Mouse (Mus musculus) CH12.LX (cell line): ENCODE results near the gene Bcl11a. TPM values are rescaled to one million over a fixed set of nuclear protein-coding genes. Genes with fewer than 3 reads are reported as not detected.

ENCODE experiments used
- DNase-seq: peaks from one replicate; pipeline ENCODE4 v3.0.0-alpha.2; 2013; ENCODE audit errors: extremely low read depth
- H3K27ac ChIP-seq: 2 replicates; pipeline ENCODE4 v1.5.1; 2012; ENCODE audit warnings: low read depth, mild to moderate bottlenecking, control low read depth, moderate library complexity; ENCODE audit not compliant: insufficient read depth
- H3K27me3 ChIP-seq: replicated peaks from 2 replicates; pipeline ENCODE3; 2012; ENCODE audit warnings: inconsistent platforms
- H3K36me3 ChIP-seq, 2 experiments: replicated peaks in 1 of 2; 2 replicates each; pipeline versions ENCODE3 to v1.6.1; 2012; ENCODE audit warnings: inconsistent platforms in 1 of 2, low read length in 1 of 2, mild to moderate bottlenecking in 1 of 2, mixed read lengths in 1 of 2, moderate library complexity in 1 of 2; ENCODE audit not compliant: control insufficient read depth in 1 of 2, insufficient read depth in 1 of 2
- H3K4me1 ChIP-seq, 2 experiments: 2 replicates each; pipeline ENCODE4 v1.6.1; 2012; ENCODE audit warnings: inconsistent platforms in 1 of 2, moderate library complexity in 1 of 2; ENCODE audit not compliant: insufficient read depth in 2 of 2, control insufficient read depth in 1 of 2
- H3K4me2 ChIP-seq: 2 replicates; pipeline ENCODE4 v1.6.1; 2012; ENCODE audit warnings: low read depth, mild to moderate bottlenecking, control low read depth; ENCODE audit not compliant: poor library complexity, insufficient read depth, severe bottlenecking
- H3K4me3 ChIP-seq, 3 experiments: fragments of 150-350 bp in 1 of 3; sonication (generic) in 1 of 3; replicated peaks in 1 of 3; 2 replicates each; pipeline versions ENCODE3 to v1.5.1; 2011 to 2012; ENCODE audit warnings: low read depth in 2 of 3, low read length in 2 of 3, mild to moderate bottlenecking in 2 of 3, moderate library complexity in 2 of 3, control low read depth in 1 of 3, improper control_type of control experiment in 1 of 3, inconsistent platforms in 1 of 3, mixed read lengths in 1 of 3; ENCODE audit not compliant: poor library complexity in 1 of 3
- H3K79me2 ChIP-seq: replicated peaks from 2 replicates; pipeline ENCODE4 v1.6.1; 2012; ENCODE audit warnings: mild to moderate bottlenecking, moderate library complexity; ENCODE audit not compliant: control insufficient read depth, poor library complexity, insufficient read depth, severe bottlenecking; ENCODE audit errors: extremely low read depth
- H3K9ac ChIP-seq: 2 replicates; pipeline ENCODE4 v1.6.1; 2012; ENCODE audit warnings: low read depth, mild to moderate bottlenecking, control low read depth, moderate library complexity; ENCODE audit not compliant: insufficient read depth
- H3K9me3 ChIP-seq: replicated peaks from 2 replicates; pipeline ENCODE3; 2012; ENCODE audit warnings: low read length, inconsistent platforms, mixed read lengths
- CHD1 ChIP-seq: IDR thresholded peaks from 2 replicates; pipeline ENCODE4 v1.6.1; 2012; ENCODE audit warnings: low read depth, low read length, improper control_type of control experiment, inconsistent platforms
- EP300 ChIP-seq: IDR thresholded peaks from 2 replicates; pipeline ENCODE4 v1.6.1; 2011; ENCODE audit warnings: low read length, improper control_type of control experiment
- ETS1 ChIP-seq: conservative IDR thresholded peaks from 2 replicates; pipeline ENCODE4 v1.6.1; 2012; ENCODE audit warnings: low read depth, mild to moderate bottlenecking, inconsistent platforms, low read length, improper control_type of control experiment, moderate library complexity
- JUN ChIP-seq: IDR thresholded peaks from 2 replicates; pipeline ENCODE4 v1.6.1; 2011; ENCODE audit warnings: low read depth, mild to moderate bottlenecking, low read length, improper control_type of control experiment, moderate library complexity; ENCODE audit not compliant: insufficient read depth
- MEF2A ChIP-seq: IDR thresholded peaks from 2 replicates; pipeline ENCODE4 v1.6.1; 2014; ENCODE audit warnings: low read depth, mild to moderate bottlenecking, inconsistent platforms, low read length, improper control_type of control experiment, borderline replicate concordance
- MXI1 ChIP-seq: IDR thresholded peaks from 2 replicates; pipeline ENCODE4 v1.6.1; 2011; ENCODE audit warnings: mild to moderate bottlenecking, low read depth, low read length, improper control_type of control experiment
- NELFE ChIP-seq: IDR thresholded peaks from 2 replicates; pipeline ENCODE4 v1.6.1; 2011; ENCODE audit warnings: low read depth, low read length, improper control_type of control experiment
- RAD21 ChIP-seq: IDR thresholded peaks from 2 replicates; pipeline ENCODE4 v1.6.1; 2011; ENCODE audit warnings: low read depth, mild to moderate bottlenecking, low read length, improper control_type of control experiment, moderate library complexity
- SIN3A ChIP-seq: IDR thresholded peaks from 2 replicates; pipeline ENCODE4 v1.6.1; 2012; ENCODE audit warnings: low read length, improper control_type of control experiment, inconsistent platforms
- SMC3 ChIP-seq: IDR thresholded peaks from 2 replicates; pipeline ENCODE4 v1.6.1; 2011; ENCODE audit warnings: low read depth, low read length, improper control_type of control experiment
- TCF12 ChIP-seq: IDR thresholded peaks from 2 replicates; pipeline ENCODE4 v1.6.1; 2014; ENCODE audit warnings: low read depth, mild to moderate bottlenecking, inconsistent platforms, low read length, improper control_type of control experiment
- ZKSCAN1 ChIP-seq: IDR thresholded peaks from 2 replicates; pipeline ENCODE4 v1.6.1; 2012; ENCODE audit warnings: low read depth, inconsistent platforms, low read length, improper control_type of control experiment, borderline replicate concordance
- dilution Hi-C: fragments of 300-500 bp; cut with MboI; formaldehyde crosslinking; loops from 2 replicates; pipeline ENCODE4 v1.14.3; 2020; ENCODE audit warnings: low sequenced_read_pairs; ENCODE audit not compliant: extremely low pct_unique_long_range_greater_than_20kb, extremely low pct_ligation_motif_present
- in situ Hi-C: fragments of 300-500 bp; cut with MboI; formaldehyde crosslinking; loops from 3 replicates; pipeline ENCODE4 v1.14.3; 2019; ENCODE audit warnings: low sequenced_read_pairs, low pct_ligation_motif_present, low pct_unique_long_range_greater_than_20kb, mixed read lengths
- polyA plus RNA-seq: library from polyadenylated mRNA; unstranded; fragments of >175 nt; gene quantifications from 2 replicates; pipeline ENCODE4 v1.2.1, GENCODE M21; 2012; ENCODE audit warnings: low read depth; ENCODE audit not compliant: insufficient read length
- total RNA-seq, 2 experiments: library from RNA; depleted of rRNA; stranded (reverse); fragments of 300-350 nt in 1 of 2; fragments of >200 nt in 1 of 2; gene quantifications; 2 replicates each; pipeline ENCODE4 v1.2.3; 2012 to 2014

The Bcl11a gene
- total and polyA plus RNA-seq, 3 experiments, result 6.8 to 57.9 (median 13.9) TPM

DNA sequence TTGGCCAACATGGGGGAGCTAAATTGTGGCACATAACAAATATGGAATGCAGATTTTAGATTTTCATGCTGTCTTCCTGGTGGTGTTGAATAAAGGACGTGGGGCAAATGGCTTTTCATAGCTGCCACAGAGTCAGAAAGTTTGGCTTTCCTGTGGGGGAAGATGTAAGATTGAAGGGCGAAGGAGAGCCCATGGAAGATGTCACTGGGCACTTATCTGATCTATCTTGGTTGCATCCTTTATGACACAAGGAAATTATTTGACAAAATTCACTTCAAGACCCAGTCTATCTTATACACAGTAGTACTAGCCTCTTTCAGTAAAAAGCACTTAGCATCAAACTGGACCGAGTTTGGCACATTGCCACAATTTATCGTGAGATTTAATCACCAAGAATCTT, 12.6 kb downstream of the Bcl11a start:
- Histone ChIP-seq H3K27ac (no peak overlapping the region), H3K9me3 (no peaks in the 10 kb centered on the region), H3K4me3 (no peak overlapping the region), H3K9ac (no peak overlapping the region), H3K4me2 (no peak overlapping the region), H3K4me1 (peaks cover 13 to 96% of the 10 kb centered on the region in 2 experiments), H3K79me2 (peaks cover 2% of the 10 kb centered on the region), H3K36me3 (peaks cover 5 to 89% of the 10 kb centered on the region in 2 experiments), H3K27me3 (no peaks in the 10 kb centered on the region)
- no peak for TF ChIP-seq SMC3
- TF ChIP-seq CHD1, result no peak
- TF ChIP-seq SIN3A, result no peak
- no peak for TF ChIP-seq ETS1
- TF ChIP-seq MXI1, result no peak
- no peak for TF ChIP-seq ZKSCAN1
- no peak for DNase-seq
- in situ Hi-C loops (no loop called here), dilution Hi-C loops (no loop called here)

- no peak for DNase-seq
- Histone ChIP-seq H3K4me3 (no peak overlapping the region), H3K4me2 (no peak overlapping the region), H3K27ac (no peak overlapping the region), H3K4me1 (peaks cover 8 to 96% of the 10 kb centered on the region in 2 experiments), H3K9me3 (no peaks in the 10 kb centered on the region), H3K9ac (no peak overlapping the region), H3K36me3 (peaks cover 0 to 86% of the 10 kb centered on the region in 2 experiments)
- in situ Hi-C loops (no loop called here), dilution Hi-C loops (no loop called here)
- TF ChIP-seq TCF12 (no peak), EP300 (no peak), RAD21 (no peak), SIN3A (no peak), NELFE (no peak), ZKSCAN1 (no peak), CHD1 (no peak)
- TF ChIP-seq, all 38 proteins: peak for 0
- no peaks in the 10 kb centered on the region for H3K27me3 ChIP-seq
- peaks cover 2% of the 10 kb centered on the region for H3K79me2 ChIP-seq
Measured at GRCm38 (mm10) chr11:24091393-24092080, 13.7 kb downstream of the Bcl11a start.

DNA sequence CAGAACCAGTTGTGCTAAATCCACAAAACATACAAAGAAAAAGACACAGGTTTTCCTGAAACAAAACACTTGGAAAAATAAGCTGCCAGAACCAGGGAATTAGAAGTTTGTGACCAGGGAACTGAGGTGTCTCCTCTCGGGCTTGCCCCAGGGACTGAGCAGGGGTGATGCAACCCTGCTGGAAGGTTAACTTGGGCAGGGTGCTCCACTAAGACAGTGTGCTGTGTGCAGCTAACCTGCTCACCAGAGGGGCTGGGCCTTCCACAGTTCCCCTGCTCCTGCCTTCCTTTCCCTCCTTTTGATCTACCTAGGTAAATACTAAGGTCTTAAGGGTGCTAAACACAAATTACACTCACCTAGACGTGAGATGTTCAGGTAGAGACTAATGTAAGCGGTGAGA, 14.8 kb downstream of the Bcl11a start:
- Histone ChIP-seq H3K27ac (peak overlapping the region; percentile 11; the same call in 1 of the 2 replicates), H3K9ac (no peak overlapping the region), H3K79me2 (peaks cover 2% of the 10 kb centered on the region), H3K4me1 (peaks cover 5 to 96% of the 10 kb centered on the region in 2 experiments), H3K27me3 (no peaks in the 10 kb centered on the region), H3K36me3 (peaks cover 0 to 86% of the 10 kb centered on the region in 2 experiments), H3K4me3 (no peak overlapping the region), H3K9me3 (no peaks in the 10 kb centered on the region), H3K4me2 (no peak overlapping the region)
- dilution Hi-C loops, result no loop called here
- no peak for TF ChIP-seq JUN
- no peak for TF ChIP-seq MEF2A
- peak; percentile 45 for DNase-seq
- in situ Hi-C loops, result no loop called here
